ENCODE assay signal across 28 mouse cellular contexts in genomic region chr19:23594950-23595349, GRCm38 (mm10). TPM values are rescaled to one million over a fixed set of nuclear protein-coding genes. Genes with fewer than 3 reads are reported as not detected.
DNase-seq lines count a peak whose midpoint lies in the region; ATAC-seq and TF ChIP-seq lines count a peak whose summit lies in the region.
"Had no signal": no experiment of that assay in that cellular context is flagged by ENCODE, and none has a peak within 500 bp of the region (broad histone marks: within the 10 kb centered on the region; RNA-seq: fewer than 3 reads in every experiment).

No protein-coding gene starts in this region.

- H3K27ac ChIP-seq in forebrain, embryonic 16.5 days (ENCODE audit: low read length): no peak overlapping the region
- H3K27ac ChIP-seq in forebrain, embryonic 11.5 days (ENCODE audit: low read depth, low read length): no peak overlapping the region
- H3K27ac ChIP-seq: embryonic facial prominence, embryonic 10.5 days; embryonic facial prominence, embryonic 13.5 days; hindbrain, embryonic 12.5 days; hindbrain, embryonic 15.5 days; intestine, embryonic 15.5 days had no signal

- peak; percentile 72 for ATAC-seq in forebrain, embryonic 16.5 days
- no peak for ATAC-seq in forebrain, embryonic 11.5 days (replicated peaks; ENCODE audit: low FRiP score)
- ATAC-seq: CD4-positive, CD25-positive, alpha-beta regulatory T cell, adult 4 months; intestine, embryonic 15.5 days had no signal

- TF ChIP-seq CTCF in brain, embryonic 14.5 days (IDR thresholded peaks at IDR 0.05; ENCODE audit: borderline replicate concordance, extremely low read depth, insufficient read depth, insufficient read length): no peak

- no peaks in the 10 kb centered on the region for H3K4me1 ChIP-seq in forebrain, embryonic 16.5 days (replicated peaks; ENCODE audit: control insufficient read depth, insufficient read depth, low read length)
- no peaks in the 10 kb centered on the region for H3K4me1 ChIP-seq in forebrain, embryonic 11.5 days (replicated peaks; ENCODE audit: control insufficient read depth, insufficient read depth, low read length)
- H3K4me1 ChIP-seq: embryonic facial prominence, embryonic 10.5 days; embryonic facial prominence, embryonic 13.5 days; hindbrain, embryonic 12.5 days; hindbrain, embryonic 15.5 days; intestine, embryonic 15.5 days had no signal

- no peaks in the 10 kb centered on the region for H3K36me3 ChIP-seq in forebrain, embryonic 16.5 days (ENCODE audit: control insufficient read depth, insufficient read depth)
- no peaks in the 10 kb centered on the region for H3K36me3 ChIP-seq in forebrain, embryonic 11.5 days (ENCODE audit: control insufficient read depth, insufficient read depth, low read length)
- H3K36me3 ChIP-seq: embryonic facial prominence, embryonic 10.5 days; embryonic facial prominence, embryonic 13.5 days; hindbrain, embryonic 12.5 days; hindbrain, embryonic 15.5 days; intestine, embryonic 15.5 days had no signal

- no peak for DNase-seq in forebrain, embryonic 11.5 days (ENCODE audit: low spot score)
- DNase-seq in brain, adult 2 months (ENCODE audit: low read depth, low spot score): peak; percentile 62
- DNase-seq in brain, embryonic 14.5 days (ENCODE audit: low read depth): peak; percentile 12
- DNase-seq in heart, adult 11 months: no peak
- DNase-seq in cerebellum, adult 8-10 months: no peak
- DNase-seq: adrenal gland, adult 2 months; adrenal gland, postnatal 14 days; cerebellum, adult 11 months; cerebellum, adult 2 months; cerebellum, postnatal 10 days; cerebellum, postnatal 36 days; embryo, embryonic 11 days; gastrocnemius, postnatal 10 days; gastrocnemius, postnatal 36 days; kidney, adult 11 months; kidney, adult 8-10 months had no signal

- no peak overlapping the region for H3K4me2 ChIP-seq in forebrain, embryonic 16.5 days (ENCODE audit: low read length)
- H3K4me2 ChIP-seq in forebrain, embryonic 11.5 days (ENCODE audit: low read depth, low read length, severe bottlenecking): no peak overlapping the region
- H3K4me2 ChIP-seq: embryonic facial prominence, embryonic 13.5 days; heart, embryonic 11.5 days; hindbrain, embryonic 12.5 days; hindbrain, embryonic 15.5 days; intestine, embryonic 15.5 days had no signal

- no peaks in the 10 kb centered on the region for H3K27me3 ChIP-seq in forebrain, embryonic 16.5 days (replicated peaks; ENCODE audit: control insufficient read depth, insufficient read depth, low read length)
- no peaks in the 10 kb centered on the region for H3K27me3 ChIP-seq in forebrain, embryonic 11.5 days (ENCODE audit: control insufficient read depth, insufficient read depth, low read length)
- H3K27me3 ChIP-seq: embryonic facial prominence, embryonic 13.5 days; hindbrain, embryonic 12.5 days; hindbrain, embryonic 15.5 days; intestine, embryonic 15.5 days had no signal

- H3K4me3 ChIP-seq in forebrain, embryonic 16.5 days (replicated peaks; ENCODE audit: low read length): no peak overlapping the region
- no peak overlapping the region for H3K4me3 ChIP-seq in forebrain, embryonic 11.5 days (ENCODE audit: low read depth, low read length)
- H3K4me3 ChIP-seq: embryonic facial prominence, embryonic 10.5 days; embryonic facial prominence, embryonic 13.5 days; erythroblast, embryonic 14.5 days; hindbrain, embryonic 12.5 days; hindbrain, embryonic 15.5 days; intestine, embryonic 15.5 days had no signal

- H3K9me3 ChIP-seq in forebrain, embryonic 16.5 days (ENCODE audit: control insufficient read depth, low read length): no peaks in the 10 kb centered on the region
- H3K9me3 ChIP-seq in forebrain, embryonic 11.5 days (ENCODE audit: control insufficient read depth, low read length): no peaks in the 10 kb centered on the region
- H3K9me3 ChIP-seq: embryonic facial prominence, embryonic 10.5 days; embryonic facial prominence, embryonic 13.5 days; hindbrain, embryonic 12.5 days; hindbrain, embryonic 15.5 days; intestine, embryonic 15.5 days had no signal

- no peak for TF ChIP-seq POLR2A in brain, embryonic 14.5 days (IDR thresholded peaks at IDR 0.05; ENCODE audit: borderline replicate concordance, extremely low read depth, insufficient read depth, insufficient read length, poor library complexity, severe bottlenecking)

- H3K9ac ChIP-seq in forebrain, embryonic 16.5 days (replicated peaks; ENCODE audit: low read depth, low read length): no peak overlapping the region
- H3K9ac ChIP-seq in forebrain, embryonic 11.5 days (ENCODE audit: low read length): no peak overlapping the region
- H3K9ac ChIP-seq: embryonic facial prominence, embryonic 13.5 days; hindbrain, embryonic 12.5 days; hindbrain, embryonic 15.5 days; intestine, embryonic 15.5 days had no signal

- 76% methylated on average over 3 of the region's 3 CpGs for WGBS in forebrain, embryonic 16.5 days
- 86% methylated on average over 3 of the region's 3 CpGs for WGBS in forebrain, embryonic 11.5 days

RNA-seq across cellular contexts. Expression of gene 1700028P14Rik, which starts 57.7 kb away (rescaled TPM):
- polyA plus RNA-seq in forebrain, embryonic 16.5 days (2015; fragmentation: Nextera tagmentation; extraction: Ambion mirVana): 0.42 and 1.4 TPM in 2 replicates
- polyA plus RNA-seq in forebrain, embryonic 11.5 days (2014; fragmentation: Nextera tagmentation; extraction: Ambion mirVana): 0.43 and 0.44 TPM in 2 replicates
- 1.0 and 1.8 TPM in 2 replicates for polyA plus RNA-seq in brain, embryonic 14.5 days (2012; rRNA removed)
- polyA plus RNA-seq: adrenal gland, adult 2 months; C2C12; CD4-positive, CD25-positive, alpha-beta regulatory T cell, adult 4 months; embryonic facial prominence, embryonic 13.5 days; erythroblast, embryonic 14.5 days; heart, embryonic 11.5 days; heart, embryonic 14.5 days; heart, postnatal 0 days; intestine, embryonic 15.5 days had no signal

Comparison
In these comparisons a context has a peak if more than half of its experiments do, and no peak if none do; other contexts are left out.
1. DNase-seq: peak in brain, adult 2 months (single experiment) and brain, embryonic 14.5 days (single experiment); none in forebrain, embryonic 11.5 days (single experiment), heart, adult 11 months (single experiment) and cerebellum, adult 8-10 months (single experiment).